Mouse (Mus musculus) hindbrain, embryonic 12.5 days (tissue): ENCODE measurements around the gene Nt5c3. TPM values are rescaled to one million over a fixed set of nuclear protein-coding genes. Genes with fewer than 3 reads are reported as not detected.

Source experiments
- ATAC-seq: fragments of 200-750 bp; cut with Nextera tagmentation; 2 replicates; pipeline ENCODE4 v1.8.0; 2017; ENCODE audit warnings: moderate TSS enrichment; ENCODE audit not compliant: low FRiP score
- H3K27ac ChIP-seq: fragments of 300-500 bp; sonication (generic); 2 replicates; pipeline ENCODE4 v1.5.1; 2016; ENCODE audit warnings: mild to moderate bottlenecking
- H3K27me3 ChIP-seq: fragments of 300-500 bp; sonication (generic); 2 replicates; pipeline ENCODE4 v1.6.1; 2016; ENCODE audit warnings: mild to moderate bottlenecking
- H3K36me3 ChIP-seq: fragments of 300-500 bp; sonication (generic); 2 replicates; pipeline ENCODE4 v1.6.1; 2016; ENCODE audit warnings: mild to moderate bottlenecking
- H3K4me1 ChIP-seq: fragments of 300-500 bp; sonication (generic); 2 replicates; pipeline ENCODE4 v1.6.1; 2016
- H3K4me2 ChIP-seq: fragments of 300-500 bp; sonication (generic); replicated peaks from 2 replicates; pipeline ENCODE4 v1.6.1; 2016; ENCODE audit warnings: mild to moderate bottlenecking
- H3K4me3 ChIP-seq: fragments of 300-500 bp; sonication (generic); 2 replicates; pipeline ENCODE4 v1.5.1; 2016; ENCODE audit warnings: mild to moderate bottlenecking
- H3K9ac ChIP-seq: fragments of 300-500 bp; sonication (generic); 2 replicates; pipeline ENCODE4 v1.6.1; 2016; ENCODE audit warnings: mild to moderate bottlenecking, moderate library complexity
- H3K9me3 ChIP-seq: fragments of 300-500 bp; sonication (generic); replicated peaks from 2 replicates; pipeline ENCODE4 v1.6.1; 2016; ENCODE audit warnings: mild to moderate bottlenecking
- WGBS: fragments of 180-500 bp; shearing (Covaris S2); methylation state at CpG from one replicate; pipeline ENCODE4 v1.1.7; 2016; 5-methylcytosine and 5-hydroxymethylcytosine counted together
- polyA plus RNA-seq: library from polyadenylated mRNA; unstranded; fragments of >200 nt; fragmentation: Nextera tagmentation; extraction: Ambion mirVana; gene quantifications from 2 replicates; pipeline ENCODE4 v1.2.1, GENCODE M21; 2016

Gene Nt5c3
- 102 and 106 TPM in 2 replicates for polyA plus RNA-seq

- Histone ChIP-seq H3K4me1 (peaks cover 9% of the 10 kb centered on the region; the same call in 1 of the 2 replicates), H3K36me3 (no peaks in the 10 kb centered on the region), H3K4me2 (peak within 1 kb of the TSS; percentile 54), H3K27ac (peak within 1 kb of the TSS; percentile 79), H3K4me3 (peak within 1 kb of the TSS; percentile 67), H3K9ac (peak within 1 kb of the TSS; percentile 86), H3K9me3 (no peaks in the 10 kb centered on the region), H3K27me3 (no peaks in the 10 kb centered on the region)
- ATAC-seq: peak; percentile 98
- 3% methylated on average over 63 of the region's 64 CpGs for WGBS
Measured at GRCm38 (mm10) chr6:56923726-56924707, at the start of gene Nt5c3, which contains the start of gene Vmn1r4. TSS of gene Nt5c3 (minus strand) at chr6:56923932. TSS of gene Vmn1r4 (plus strand) at chr6:56924015.

DNA sequence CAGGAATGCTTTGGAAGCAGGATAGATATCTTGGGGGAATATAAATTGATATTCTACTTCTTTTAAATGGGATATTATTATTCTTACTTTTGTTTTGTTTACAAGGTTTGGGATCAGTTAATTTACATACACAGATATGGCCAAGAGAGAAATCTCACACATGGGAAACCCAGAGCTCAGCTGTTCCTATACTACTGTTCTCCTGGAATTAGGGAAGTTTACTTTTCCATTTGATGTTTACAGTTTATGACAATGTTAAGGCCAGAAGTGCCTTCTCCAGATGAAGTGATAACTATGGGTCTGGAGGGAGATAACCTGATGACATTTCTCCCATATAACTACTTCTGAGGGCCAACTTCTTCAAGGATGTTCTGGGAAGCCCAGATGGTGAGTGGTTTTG is 46.2 kb upstream of the Nt5c3 start, which contains the start of gene Vmn1r5:
TSS of gene Vmn1r5 (plus strand) at position 301 of the 400 bp plus-strand sequence.
- Histone ChIP-seq H3K4me1 (no peaks in the 10 kb centered on the region), H3K27ac (no peak within 1 kb of the TSS), H3K4me3 (no peak within 1 kb of the TSS), H3K36me3 (no peaks in the 10 kb centered on the region), H3K27me3 (no peaks in the 10 kb centered on the region), H3K9ac (no peak within 1 kb of the TSS), H3K4me2 (no peak within 1 kb of the TSS), H3K9me3 (no peaks in the 10 kb centered on the region)
- ATAC-seq: no peak

- no peak for ATAC-seq
Measured at GRCm38 (mm10) chr6:56956436-56956835, 32.7 kb upstream of the Nt5c3 start.

DNA sequence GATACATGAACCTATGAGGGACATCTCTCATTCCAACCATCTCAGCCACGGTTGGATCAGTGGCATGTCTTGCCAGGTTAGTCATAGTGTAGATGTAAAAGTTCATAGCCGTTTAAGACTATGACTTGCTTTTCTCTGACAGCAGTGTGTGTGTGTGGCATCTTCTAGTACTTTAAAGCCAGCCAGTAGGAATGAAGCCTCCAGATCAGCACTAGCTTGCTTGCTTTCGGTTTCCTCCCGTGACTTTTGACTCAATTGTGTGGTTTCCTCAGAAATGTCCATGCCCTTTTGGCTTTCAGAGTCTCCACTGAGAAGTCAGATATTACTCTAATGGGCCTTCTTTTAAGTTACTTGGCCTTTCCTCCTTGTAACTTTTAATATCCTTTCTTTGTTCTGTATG is 10.6 kb upstream of the Nt5c3 start:
- no peaks in the 10 kb centered on the region for H3K9me3 ChIP-seq
- no peak overlapping the region for H3K27ac ChIP-seq
- H3K4me1 ChIP-seq: no peaks in the 10 kb centered on the region
- H3K4me3 ChIP-seq: no peak overlapping the region
- H3K27me3 ChIP-seq: no peaks in the 10 kb centered on the region
- WGBS: 82% methylated on average over 4 of the region's 4 CpGs
- no peak overlapping the region for H3K9ac ChIP-seq
- H3K4me2 ChIP-seq: no peak overlapping the region
- ATAC-seq: no peak
- no peaks in the 10 kb centered on the region for H3K36me3 ChIP-seq

More at GRCm38 (mm10) chr6:56956436-56956835, 32.7 kb upstream of the Nt5c3 start:
- Histone ChIP-seq H3K4me1 (no peaks in the 10 kb centered on the region), H3K27me3 (no peaks in the 10 kb centered on the region), H3K4me2 (no peak overlapping the region), H3K4me3 (no peak overlapping the region), H3K36me3 (no peaks in the 10 kb centered on the region), H3K27ac (no peak overlapping the region), H3K9ac (no peak overlapping the region), H3K9me3 (no peaks in the 10 kb centered on the region)
- WGBS: 82% methylated on average over 5 of the region's 5 CpGs

DNA sequence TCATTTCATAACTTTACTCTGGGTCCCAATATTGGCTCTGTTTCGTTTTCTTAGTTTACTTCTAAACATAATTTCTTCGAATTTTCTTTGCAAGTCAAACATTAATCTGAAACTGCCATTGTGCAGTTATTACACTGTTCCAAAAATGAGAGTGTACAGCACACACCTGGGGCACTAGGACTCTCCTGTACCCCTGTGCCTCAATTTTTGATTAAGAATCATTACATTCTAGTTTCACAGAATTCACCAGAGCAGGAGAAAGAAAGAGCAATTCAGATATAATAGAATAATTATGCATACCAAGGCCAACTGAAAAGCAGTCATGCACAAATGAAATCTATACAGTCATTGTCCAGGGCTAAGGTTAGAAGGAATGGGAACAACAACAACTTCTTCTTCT is 8.7 kb upstream of the Nt5c3 start:
- no peak overlapping the region for H3K4me2 ChIP-seq
- no peaks in the 10 kb centered on the region for H3K4me1 ChIP-seq
- no peak overlapping the region for H3K27ac ChIP-seq
- H3K27me3 ChIP-seq: no peaks in the 10 kb centered on the region
- ATAC-seq: no peak
- H3K36me3 ChIP-seq: no peaks in the 10 kb centered on the region
- WGBS: 75% methylated on average over 2 of the region's 2 CpGs
- H3K9ac ChIP-seq: no peak overlapping the region
- H3K4me3 ChIP-seq: no peak overlapping the region
- no peaks in the 10 kb centered on the region for H3K9me3 ChIP-seq

DNA sequence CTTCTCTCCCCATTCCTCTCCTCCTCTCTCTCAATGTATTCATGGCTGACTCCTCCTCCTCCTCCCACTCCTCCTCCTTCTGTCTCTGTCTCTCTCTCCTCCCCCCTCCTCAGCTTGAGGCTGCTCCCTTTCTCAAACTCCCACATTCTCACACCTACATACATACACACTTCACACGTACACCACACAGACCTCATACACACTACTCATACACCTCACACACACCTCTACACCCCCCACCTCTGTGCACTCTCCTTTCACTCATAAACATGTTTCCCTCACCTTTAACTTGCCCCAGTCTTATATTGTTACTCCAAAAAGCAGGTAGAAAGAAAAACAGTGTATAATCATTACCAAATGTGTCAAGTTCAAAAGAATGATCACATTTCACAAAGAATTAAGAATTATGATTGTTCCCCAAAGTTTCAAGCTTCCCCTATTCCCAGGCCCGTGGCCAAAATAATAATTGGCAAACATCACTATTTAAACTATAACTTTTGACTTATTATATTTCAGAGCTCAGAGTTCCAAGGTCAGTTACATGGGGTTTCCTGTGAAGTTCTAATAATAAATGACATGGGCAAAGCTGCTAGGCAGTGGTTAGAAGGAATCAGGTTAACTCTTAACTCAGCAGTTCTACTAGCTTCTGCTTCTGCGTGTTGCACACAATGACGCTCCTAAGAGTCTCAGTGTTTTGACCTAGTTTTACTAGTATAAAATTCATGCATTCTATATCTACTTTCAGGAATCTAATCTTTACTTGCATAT is 8.1 kb upstream of the Nt5c3 start:
- no peaks in the 10 kb centered on the region for H3K27me3 ChIP-seq
- H3K4me1 ChIP-seq: no peaks in the 10 kb centered on the region
- no peak overlapping the region for H3K27ac ChIP-seq
- ATAC-seq: no peak
- H3K9me3 ChIP-seq: no peaks in the 10 kb centered on the region
- H3K4me2 ChIP-seq: no peak overlapping the region
- no peak overlapping the region for H3K9ac ChIP-seq
- H3K36me3 ChIP-seq: no peaks in the 10 kb centered on the region
- 70% methylated on average over 4 of the region's 4 CpGs for WGBS
- H3K4me3 ChIP-seq: no peak overlapping the region

- Histone ChIP-seq H3K4me2 (peak overlapping the region; percentile 54), H3K36me3 (no peaks in the 10 kb centered on the region), H3K9me3 (no peaks in the 10 kb centered on the region), H3K9ac (peak overlapping the region; percentile 86), H3K4me3 (peak overlapping the region; percentile 67), H3K4me1 (peaks cover 9% of the 10 kb centered on the region; the same call in 1 of the 2 replicates), H3K27ac (peak overlapping the region; percentile 79), H3K27me3 (no peaks in the 10 kb centered on the region)
- ATAC-seq: peak; percentile 36; the same call in 1 of the 2 replicates
- under 1% methylated on average over 25 of the region's 25 CpGs for WGBS
Measured at GRCm38 (mm10) chr6:56923331-56923725, 404 bp downstream of the Nt5c3 start.

DNA sequence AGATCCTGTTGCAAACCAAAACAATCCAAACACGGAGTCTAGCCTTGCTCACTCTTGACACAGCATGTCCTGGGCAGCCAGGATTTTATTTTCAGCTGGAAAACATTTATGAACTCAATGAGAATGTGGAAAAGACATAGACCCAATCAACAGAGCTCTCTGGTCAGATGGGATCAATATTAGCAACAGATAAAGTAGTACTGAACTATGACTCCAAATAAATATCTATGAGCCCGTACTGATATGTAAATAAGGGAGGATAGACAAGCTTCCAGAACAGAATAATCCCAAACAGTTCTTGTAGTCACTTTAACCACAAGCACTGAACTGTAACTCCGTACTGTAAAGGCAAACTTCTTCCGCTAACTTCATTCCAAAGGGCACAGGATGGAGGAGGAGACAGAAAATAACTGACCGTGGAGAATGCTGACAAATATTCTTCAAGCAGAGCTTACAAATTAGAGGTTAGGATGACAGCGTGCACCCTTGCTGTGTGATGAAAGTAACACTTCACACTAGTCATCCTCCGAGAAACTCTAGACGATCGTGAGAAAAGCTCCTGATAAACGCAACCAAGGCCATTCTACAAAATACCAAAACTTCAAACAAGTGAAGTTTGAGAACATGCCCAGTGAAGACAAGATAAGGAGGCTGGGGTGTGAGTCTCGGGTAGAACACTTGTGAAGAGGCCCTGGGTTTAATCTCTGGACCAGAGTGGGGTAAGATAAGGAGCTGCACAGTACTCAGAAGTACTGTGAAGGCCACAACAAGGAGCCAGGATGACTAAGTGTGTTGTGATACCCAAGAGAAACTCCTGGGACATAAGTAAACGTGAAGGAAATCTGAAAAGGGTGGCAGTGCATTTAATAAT is 3.3 kb downstream of the Nt5c3 start:
- peaks cover 9% of the 10 kb centered on the region; the same call in 1 of the 2 replicates for H3K4me1 ChIP-seq
- H3K9me3 ChIP-seq: no peaks in the 10 kb centered on the region
- WGBS: 83% methylated on average over 12 of the region's 12 CpGs
- H3K36me3 ChIP-seq: no peaks in the 10 kb centered on the region
- no peak overlapping the region for H3K4me2 ChIP-seq
- no peaks in the 10 kb centered on the region for H3K27me3 ChIP-seq
- no peak overlapping the region for H3K27ac ChIP-seq
- no peak for ATAC-seq
- H3K4me3 ChIP-seq: no peak overlapping the region
- H3K9ac ChIP-seq: no peak overlapping the region

DNA sequence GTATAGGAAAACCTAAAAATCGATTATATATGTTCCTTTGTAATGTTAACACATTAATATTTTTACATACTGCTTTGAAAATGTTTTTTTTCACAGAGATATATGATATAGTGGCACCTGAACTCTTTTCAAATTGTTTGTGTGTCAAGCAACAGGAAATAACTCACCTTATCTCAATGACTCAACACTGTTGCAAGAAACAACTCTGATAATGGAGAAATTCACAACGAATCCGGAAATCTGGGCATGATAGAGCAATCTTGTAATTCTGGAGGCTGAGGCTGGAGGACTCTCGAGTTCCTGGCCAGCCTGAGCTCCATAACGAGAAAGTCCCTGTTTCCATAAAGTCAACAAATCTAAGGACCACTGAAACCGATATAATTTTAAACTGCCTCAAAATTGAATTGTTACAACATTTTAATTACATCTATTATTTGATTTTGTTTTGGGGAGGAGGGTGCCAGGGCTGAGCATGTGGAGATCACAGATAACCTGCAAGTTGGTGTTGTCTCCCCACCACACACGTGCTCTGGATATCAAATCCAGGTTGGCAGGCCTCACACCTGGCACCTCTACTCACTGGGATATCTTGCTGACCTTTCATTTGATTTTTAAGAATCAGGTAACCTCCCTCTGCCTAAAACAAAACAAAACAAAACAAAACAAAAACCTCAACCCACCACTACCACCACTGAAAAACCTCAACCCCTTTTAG is 4.2 kb downstream of the Nt5c3 start:
- H3K9ac ChIP-seq: no peak overlapping the region
- no peak overlapping the region for H3K4me3 ChIP-seq
- H3K4me2 ChIP-seq: no peak overlapping the region
- WGBS: 91% methylated on average over 7 of the region's 7 CpGs
- H3K27ac ChIP-seq: no peak overlapping the region
- H3K4me1 ChIP-seq: peaks cover 6% of the 10 kb centered on the region; the same call in 1 of the 2 replicates
- ATAC-seq: no peak
- H3K36me3 ChIP-seq: no peaks in the 10 kb centered on the region
- no peaks in the 10 kb centered on the region; the same call in 1 of the 2 replicates for H3K9me3 ChIP-seq
- H3K27me3 ChIP-seq: no peaks in the 10 kb centered on the region

GRCm38 (mm10) chr6:56917578-56918368 is 6.0 kb downstream of the Nt5c3 start:
- no peak overlapping the region for H3K27ac ChIP-seq
- H3K9me3 ChIP-seq: no peaks in the 10 kb centered on the region; the same call in 1 of the 2 replicates
- H3K36me3 ChIP-seq: no peaks in the 10 kb centered on the region
- no peak overlapping the region for H3K4me3 ChIP-seq
- no peak for ATAC-seq
- no peak overlapping the region for H3K9ac ChIP-seq
- peaks cover 5% of the 10 kb centered on the region; the same call in 1 of the 2 replicates for H3K4me1 ChIP-seq
- H3K4me2 ChIP-seq: no peak overlapping the region
- WGBS: 75% methylated on average over 12 of the region's 12 CpGs
- no peaks in the 10 kb centered on the region for H3K27me3 ChIP-seq
